Mouse (Mus musculus) thymus, postnatal 10 days (tissue): ENCODE measurements around the gene Rnasel.

Experiments
- DNase-seq, 2 experiments: peaks; one replicate each; pipeline ENCODE4 v3.0.0; 2021; ENCODE audit warnings: low spot score in 2 of 2

Gene Rnasel

DNA sequence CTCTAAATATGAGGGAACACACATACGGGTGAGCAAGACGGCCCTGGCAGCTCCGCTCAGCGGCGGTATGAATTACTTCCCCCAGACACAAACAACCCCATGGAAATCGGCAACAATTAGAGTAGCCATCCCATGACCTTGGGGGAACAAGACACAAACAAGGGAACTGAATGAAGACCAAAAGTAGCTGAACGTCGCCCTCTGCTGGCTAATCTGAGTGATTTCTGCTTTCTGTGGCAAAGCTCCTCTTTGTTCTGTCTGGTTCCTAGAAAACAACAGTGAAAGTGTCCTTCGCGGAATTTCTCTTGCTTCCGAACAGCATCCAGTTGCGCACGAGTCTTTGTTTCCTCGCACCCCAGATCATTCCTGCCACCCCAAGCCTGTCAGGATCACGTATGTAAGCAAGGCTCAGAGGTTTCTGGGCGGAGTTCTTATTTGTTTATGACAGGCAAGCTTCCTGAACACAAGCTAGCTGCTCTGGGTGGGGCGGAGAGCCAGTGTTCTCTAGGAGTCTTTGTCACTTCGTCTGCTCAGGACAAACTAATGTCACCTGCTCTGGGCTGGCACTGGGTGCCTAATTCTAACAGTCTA is at the start of gene Rnasel:
TSS of gene Rnasel (plus strand) at position 216 of the 591 bp plus-strand sequence.
- peak; percentile 39 to 74 for DNase-seq

GRCm38 (mm10) chr1:153700448-153701063 is 48.7 kb upstream of the Rnasel start:
- DNase-seq, result peak in 1 of 2 experiments; percentile 43

GRCm38 (mm10) chr1:153701461-153701860 is 47.8 kb upstream of the Rnasel start:
- DNase-seq, result no peak

- DNase-seq, result no peak
Observed at GRCm38 (mm10) chr1:153702166-153702852, 46.9 kb upstream of the Rnasel start.

DNA sequence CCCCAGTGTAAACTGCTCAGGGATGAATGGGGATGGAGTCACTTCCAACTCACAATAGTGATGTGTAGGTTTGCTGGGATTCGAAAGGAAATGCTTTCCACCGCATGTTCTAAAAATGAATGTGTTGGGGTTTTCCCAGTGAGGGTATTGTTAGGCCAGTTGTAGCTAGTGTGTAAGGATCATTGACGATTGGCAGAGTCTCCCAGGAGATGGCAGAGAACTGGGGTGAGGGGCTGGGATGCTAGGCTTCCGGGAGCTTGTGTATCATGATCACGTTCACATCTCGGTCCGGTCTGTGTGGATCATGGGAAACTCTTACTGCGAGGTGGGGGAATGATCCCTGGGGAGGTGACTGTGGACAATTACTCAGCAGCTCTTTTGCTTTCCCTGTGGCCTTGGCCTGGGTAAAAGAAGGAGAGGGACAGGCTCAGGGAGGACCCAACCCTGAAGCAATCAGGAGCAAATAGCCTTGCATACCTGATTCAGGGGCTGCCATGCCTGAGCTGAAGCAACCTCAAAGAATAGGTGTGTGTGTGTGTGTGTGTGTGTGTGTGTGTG is 46.3 kb upstream of the Rnasel start:
- no peak for DNase-seq

GRCm38 (mm10) chr1:153703445-153703991 is 45.7 kb upstream of the Rnasel start:
- DNase-seq, result peak in 1 of 2 experiments; percentile 37

DNA sequence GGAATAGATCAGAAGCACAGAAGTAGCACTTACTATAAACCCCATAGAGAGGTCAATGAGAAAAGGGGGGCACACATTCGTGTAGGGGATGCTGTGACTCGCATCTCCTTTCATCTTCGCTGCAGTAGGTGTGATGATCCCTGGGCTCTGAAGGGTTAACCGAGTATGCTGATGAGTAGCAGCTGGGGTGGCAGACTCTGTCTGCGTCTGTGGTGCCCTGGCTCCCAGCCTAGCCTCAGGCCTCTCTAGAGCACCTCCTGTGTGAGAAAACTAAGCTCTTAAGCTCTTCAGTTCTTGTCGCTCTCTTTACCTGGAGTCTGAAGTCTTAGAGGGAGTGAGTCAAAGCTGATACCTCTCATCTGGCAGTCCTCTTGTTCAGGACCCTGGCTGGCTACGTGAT is 45.1 kb upstream of the Rnasel start:
- DNase-seq, result no peak

GRCm38 (mm10) chr1:153704996-153705395 is 44.2 kb upstream of the Rnasel start:
- no peak for DNase-seq

DNA sequence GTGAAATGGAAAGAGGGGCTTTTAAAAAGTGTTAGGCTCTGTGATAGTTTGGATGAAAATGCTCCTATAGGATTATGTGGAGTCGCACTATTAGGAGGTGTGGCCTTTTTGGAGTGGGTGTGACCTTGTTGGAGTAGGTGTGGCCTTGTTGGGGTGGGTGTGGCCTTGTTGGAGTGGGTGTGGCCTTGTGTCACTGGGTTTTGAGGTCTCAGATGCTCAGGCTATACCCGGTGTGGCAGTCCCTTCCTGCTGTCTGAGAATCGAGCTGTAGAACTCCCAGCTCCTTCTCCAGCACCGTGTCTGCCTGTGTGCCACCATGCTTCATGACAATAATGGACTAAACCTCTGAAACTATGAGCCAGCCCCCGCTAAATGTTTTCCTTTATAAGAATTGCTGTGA is 40.6 kb upstream of the Rnasel start:
- DNase-seq, result no peak

DNA sequence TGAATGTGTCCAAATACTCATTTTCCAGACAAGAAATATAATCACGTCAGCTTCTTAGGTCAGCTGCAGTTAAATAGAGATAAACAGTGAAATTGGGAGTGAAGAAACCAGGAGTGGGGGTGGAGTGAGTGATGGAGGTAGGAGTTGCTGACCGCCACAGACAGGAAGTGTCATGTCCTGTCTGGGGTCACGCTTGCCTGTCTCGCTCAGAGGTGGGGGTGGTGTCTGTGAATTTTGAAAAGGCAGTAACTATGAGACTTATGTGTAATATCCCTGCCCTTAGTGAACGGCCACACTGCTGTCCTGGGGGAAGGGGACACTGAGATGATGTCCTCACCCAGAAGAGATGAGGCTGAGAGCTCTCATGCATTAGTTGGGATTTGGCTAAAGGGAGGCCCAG is 39.8 kb upstream of the Rnasel start:
- no peak for DNase-seq

DNA sequence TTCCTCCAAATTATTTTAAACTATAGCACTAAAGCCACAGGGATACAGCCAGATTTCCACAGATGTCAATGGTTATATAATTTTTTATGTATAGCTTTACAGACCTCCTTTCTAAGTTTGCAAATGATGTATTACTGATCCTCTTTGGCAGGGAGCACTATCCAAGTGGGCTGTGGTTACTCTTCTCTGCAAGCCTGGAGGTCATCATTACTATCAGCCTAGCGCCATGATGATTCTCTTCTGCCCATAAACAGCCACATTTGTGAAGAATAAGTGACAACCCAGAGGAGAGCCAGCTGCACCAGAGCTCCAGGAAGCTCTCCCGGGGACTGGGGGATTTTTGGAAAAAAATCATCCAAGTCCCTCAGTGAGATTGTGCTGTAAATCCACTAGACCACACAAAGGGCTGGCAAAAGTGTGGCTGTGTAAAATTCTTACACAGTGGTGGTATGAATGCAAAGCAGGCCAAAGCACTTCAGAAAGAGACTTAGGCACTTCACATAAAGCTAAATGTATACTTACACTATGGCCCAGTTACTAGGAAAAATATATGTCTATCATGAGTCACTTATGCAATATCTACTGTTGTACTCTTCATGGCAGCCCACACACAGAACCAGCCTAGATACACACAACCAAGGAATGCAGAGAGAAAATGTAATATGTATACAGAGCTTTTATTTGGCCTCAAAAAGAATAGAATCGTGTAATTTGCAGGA is 37.5 kb upstream of the Rnasel start:
- no peak for DNase-seq

GRCm38 (mm10) chr1:153712633-153713032 is 36.6 kb upstream of the Rnasel start:
- DNase-seq, result no peak

- no peak for DNase-seq
Observed at GRCm38 (mm10) chr1:153717990-153718389, 31.2 kb upstream of the Rnasel start.

DNA sequence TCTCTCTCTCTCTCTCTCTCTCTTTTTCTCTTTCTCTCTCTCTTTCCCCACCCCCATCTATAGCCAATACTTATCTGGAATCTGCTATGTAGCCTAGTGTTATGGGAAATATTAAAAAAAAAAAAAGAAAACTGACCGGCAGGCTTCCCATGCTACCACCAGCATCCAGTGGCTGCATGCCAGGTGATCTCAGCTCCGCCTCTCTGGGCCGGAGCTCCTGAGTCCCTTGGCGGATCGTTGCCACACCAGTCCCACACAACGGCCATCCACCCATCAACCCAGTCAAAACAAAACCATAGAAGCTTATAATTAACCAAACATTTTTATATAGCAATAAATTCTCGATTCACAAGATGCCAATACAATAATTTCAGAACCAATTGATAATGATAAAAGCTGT is 28.3 kb upstream of the Rnasel start:
- DNase-seq, result no peak

GRCm38 (mm10) chr1:153721565-153722310 is 27.5 kb upstream of the Rnasel start:
- DNase-seq, result no peak

DNA sequence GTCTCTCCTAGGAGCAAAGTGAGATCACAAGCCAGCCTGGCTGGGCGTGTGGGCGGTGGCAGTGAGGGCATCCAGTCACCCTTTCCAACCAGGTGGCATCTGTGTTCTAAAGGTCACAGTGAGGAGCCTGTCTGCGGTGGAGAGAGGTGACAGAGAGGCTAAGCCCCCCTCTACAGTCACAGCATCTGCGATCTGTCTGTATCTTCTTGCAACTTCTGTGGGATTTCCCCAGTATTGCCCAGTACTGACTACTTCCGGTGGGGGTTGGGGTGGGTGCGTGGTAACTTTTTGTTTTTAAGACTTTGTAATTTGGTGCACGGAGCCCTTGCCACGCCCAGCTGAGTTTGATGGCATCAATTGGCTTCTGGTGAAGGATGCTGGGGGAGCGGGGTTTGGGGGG is 25.8 kb upstream of the Rnasel start:
- DNase-seq, result no peak

- no peak for DNase-seq
Observed at GRCm38 (mm10) chr1:153726636-153727035, 22.6 kb upstream of the Rnasel start.

DNA sequence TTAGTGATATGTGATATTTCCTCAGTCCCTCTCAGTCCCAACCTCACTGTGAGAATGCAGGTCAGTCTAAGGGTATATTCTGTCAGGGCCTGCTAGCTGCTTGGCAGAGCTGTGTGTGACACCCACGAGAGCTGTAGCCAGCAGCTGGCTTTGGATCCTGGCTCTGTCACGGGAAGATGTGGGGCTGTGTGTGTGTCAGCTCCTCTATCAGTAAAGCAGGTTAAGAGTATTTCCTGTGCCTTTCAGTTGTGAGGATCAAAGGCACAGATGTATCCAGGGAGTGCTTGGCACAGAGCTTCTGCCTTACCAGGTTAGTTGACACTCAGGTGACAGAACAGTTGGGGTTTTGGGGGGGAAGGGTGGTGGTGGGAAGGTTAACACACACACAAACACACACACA is 19.4 kb upstream of the Rnasel start:
- DNase-seq, result peak; percentile 57 to 64

DNA sequence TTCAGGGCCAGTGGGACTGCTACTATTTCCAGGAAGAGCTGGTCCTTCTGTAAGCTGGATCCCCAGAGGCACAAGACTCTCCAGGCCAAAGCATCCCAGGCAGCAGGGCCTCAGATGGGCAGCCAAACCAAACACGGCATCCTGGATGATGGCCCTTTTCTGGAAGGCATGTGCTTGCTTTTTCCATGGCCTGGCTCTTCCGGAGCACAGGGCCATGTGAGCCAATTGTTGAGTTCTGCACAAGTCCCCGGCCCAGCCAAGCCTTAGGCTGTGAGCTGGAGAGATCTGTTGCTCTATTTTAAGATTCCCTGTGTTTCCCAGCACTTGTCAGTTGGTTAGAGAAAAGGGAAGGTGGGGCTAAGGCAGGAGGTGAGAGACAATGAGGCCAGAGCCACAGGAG is 18.6 kb upstream of the Rnasel start:
- DNase-seq, result no peak

GRCm38 (mm10) chr1:153733181-153733580 is 16.0 kb upstream of the Rnasel start:
- peak; percentile 64 to 73 for DNase-seq

DNA sequence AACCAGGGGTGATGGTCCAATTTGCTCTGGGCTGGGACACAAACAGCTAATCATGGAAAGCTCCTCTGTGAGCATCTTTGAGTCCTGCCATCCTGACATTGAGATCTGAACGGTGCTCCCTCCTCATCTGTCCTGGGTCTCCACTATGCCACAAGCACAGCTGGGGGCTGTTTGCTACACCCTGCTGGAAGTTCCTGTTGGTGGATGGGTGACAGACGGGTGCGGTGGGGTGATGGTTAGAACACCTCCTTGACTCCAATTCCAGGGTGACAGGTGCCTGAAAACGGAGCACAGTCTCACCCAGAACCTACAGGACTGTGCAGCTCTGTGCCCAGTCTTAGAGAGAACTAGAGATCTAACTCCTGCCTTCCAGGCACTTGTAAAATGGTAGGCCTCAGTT is 14.4 kb upstream of the Rnasel start:
- peak in 1 of 2 experiments; percentile 30 for DNase-seq
